Mouse (Mus musculus): ENCODE data around the gene Aloxe3. TPM values are rescaled to one million over a fixed set of nuclear protein-coding genes. Genes with fewer than 3 reads are reported as not detected.

Aloxe3 gene
- polyA plus RNA-seq, 3 experiments from 2014 or later = 0.13 TPM; not detected in 2

DNA sequence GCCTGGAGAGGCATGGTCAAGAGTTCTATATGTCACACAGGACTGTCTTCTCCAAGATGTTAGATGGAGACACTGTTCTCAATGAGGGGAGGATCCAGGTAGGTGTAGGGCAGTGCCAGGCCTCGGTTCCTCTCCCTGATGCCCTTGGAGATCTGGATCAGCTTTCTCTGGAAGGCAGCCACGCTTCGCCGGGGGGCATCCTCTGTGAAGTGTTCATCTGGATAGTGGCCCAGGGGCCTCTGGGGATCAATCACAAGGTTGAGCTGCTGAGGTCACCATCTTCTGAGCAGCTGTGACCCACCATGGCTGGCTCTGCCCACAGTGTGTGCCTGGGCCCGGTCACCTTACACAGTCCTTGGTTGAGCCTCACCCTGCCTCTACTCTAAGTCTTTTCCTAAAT, 59.3 kb downstream of the Aloxe3 start:
- ATAC-seq = no peak

DNA sequence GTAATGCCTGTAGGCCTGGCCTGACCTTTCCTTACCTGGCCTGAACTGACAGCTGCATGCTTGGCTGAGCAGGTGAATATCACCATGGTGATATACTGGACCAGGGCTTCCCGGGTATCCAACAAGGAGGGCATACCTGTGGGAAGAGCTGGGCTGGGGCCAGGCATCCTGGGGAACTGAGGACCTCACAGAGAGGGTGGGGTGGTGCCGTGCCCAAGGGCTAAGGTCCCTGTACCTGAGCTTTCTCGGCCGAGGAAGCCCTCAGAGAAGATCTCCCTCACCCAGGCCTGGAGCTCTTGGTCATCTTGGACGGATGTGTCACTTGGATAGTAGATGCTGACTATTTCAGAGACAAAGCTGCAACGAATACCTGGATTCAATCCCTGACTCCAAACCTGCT, 60.2 kb downstream of the Aloxe3 start:
- ATAC-seq = no peak

GRCm38 (mm10) chr11:69192840-69193239, 67.1 kb downstream of the Aloxe3 start:
- no peak for ATAC-seq

DNA sequence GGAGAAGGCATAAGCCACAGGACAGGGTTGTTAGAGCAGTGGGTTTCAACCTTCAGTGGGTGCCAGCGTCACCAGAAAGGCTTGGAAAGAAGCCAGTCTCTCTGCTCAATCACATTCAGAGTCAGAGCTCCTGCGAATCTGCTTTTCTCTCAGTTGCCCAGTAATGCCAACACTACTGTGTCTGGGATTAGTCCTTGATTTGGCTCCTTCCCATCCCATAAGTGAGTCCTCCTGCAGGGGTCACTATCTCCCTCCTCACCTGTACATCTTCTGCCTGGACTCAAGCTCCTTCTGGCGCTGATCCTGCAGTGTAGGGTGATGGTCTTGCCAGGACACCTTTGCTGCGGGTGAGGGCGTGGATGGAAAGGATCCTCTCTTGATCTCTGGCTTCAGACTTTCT, 71.1 kb downstream of the Aloxe3 start:
- ATAC-seq = no peak

GRCm38 (mm10) chr11:69197194-69197593, 71.5 kb downstream of the Aloxe3 start:
- ATAC-seq = peak; percentile 73

DNA sequence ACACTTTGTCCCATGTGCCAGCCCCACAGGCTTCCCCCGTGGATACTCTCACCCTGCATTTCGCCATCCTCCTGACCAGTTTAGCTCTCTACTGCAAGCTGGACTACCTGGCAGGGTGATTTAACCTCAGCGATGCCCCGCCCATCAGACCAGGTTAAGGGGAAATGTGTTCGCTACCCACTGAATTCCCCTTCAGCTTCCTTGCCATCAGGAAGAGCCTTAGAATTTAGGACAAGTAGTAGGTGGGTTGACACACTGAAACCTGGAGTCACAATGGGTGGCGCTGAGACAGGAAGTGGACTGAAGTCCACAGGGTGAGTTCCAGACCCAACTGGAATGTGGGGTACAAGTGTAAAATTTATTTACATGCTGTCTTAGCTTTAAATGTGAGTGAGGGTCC, 72.0 kb downstream of the Aloxe3 start, which contains the start of gene Alox8:
Alox8 (minus strand) TSS at position 101 of the 400 bp plus-strand sequence.
- ATAC-seq = no peak

Other genes with a start within 250 kb of the Aloxe3 start
- not detected for gene Rnf222, start 237.3 kb upstream of the Aloxe3 start, polyA plus RNA-seq (2017; shearing (Covaris generic))
- gene Rpl26, start 224.3 kb upstream of the Aloxe3 start, polyA plus RNA-seq (2017; shearing (Covaris generic)) = 1,000 to 10,000 TPM; 1,371 to 2,270 (median 2,196) TPM
- gene Odf4, start 198.8 kb upstream of the Aloxe3 start, polyA plus RNA-seq (2017; shearing (Covaris generic)) = not detected
- under 1 TPM in 1 of 3 experiments, not detected in 2; 0.21 TPM for gene Arhgef15, start 168.4 kb upstream of the Aloxe3 start, polyA plus RNA-seq (2017; shearing (Covaris generic))
- gene Slc25a35, start 157.8 kb upstream of the Aloxe3 start, polyA plus RNA-seq (2017; shearing (Covaris generic)) = 1 to 10 TPM; 7.0 to 8.3 (median 7.6) TPM
- gene Rangrf, start 150.7 kb upstream of the Aloxe3 start, polyA plus RNA-seq (2017; shearing (Covaris generic)) = 10 to 100 TPM; 13.7 to 72.0 (median 38.3) TPM
- 10 to 100 TPM; 22.0 to 29.0 (median 24.8) TPM for gene Pfas, start 117.4 kb upstream of the Aloxe3 start, polyA plus RNA-seq (2017; shearing (Covaris generic))
- gene Ctc1, start 110.0 kb upstream of the Aloxe3 start, polyA plus RNA-seq (2017; shearing (Covaris generic)) = 10 to 100 TPM in 1 of 3 experiments, 1 to 10 TPM in 2; 9.7 to 16.4 (median 9.8) TPM
- 10 to 100 TPM in 2 of 3 experiments, 1 to 10 TPM in 1; 5.8 to 74.0 (median 12.9) TPM for gene Aurkb, start 80.2 kb upstream of the Aloxe3 start, polyA plus RNA-seq (2017; shearing (Covaris generic))
- gene Borcs6, start 66.2 kb upstream of the Aloxe3 start, polyA plus RNA-seq (2017; shearing (Covaris generic)) = 1 to 10 TPM; 1.1 to 2.2 (median 1.3) TPM
- gene Tmem107, start 55.1 kb upstream of the Aloxe3 start, polyA plus RNA-seq (2017; shearing (Covaris generic)) = 1 to 10 TPM; 2.8 to 9.1 (median 4.0) TPM
- 10 to 100 TPM; 26.9 to 31.5 (median 27.3) TPM for gene Vamp2, start 37.4 kb upstream of the Aloxe3 start, polyA plus RNA-seq (2017; shearing (Covaris generic))
- gene Per1, start 30.7 kb upstream of the Aloxe3 start, polyA plus RNA-seq (2017; shearing (Covaris generic)) = 1 to 10 TPM; 5.2 to 6.2 (median 6.1) TPM
- gene Hes7, start 5.5 kb upstream of the Aloxe3 start, polyA plus RNA-seq (2017; shearing (Covaris generic)) = not detected
- gene 9130213A22Rik, start 3.3 kb upstream of the Aloxe3 start, polyA plus RNA-seq (2017; shearing (Covaris generic)) = under 1 TPM in 1 of 3 experiments, not detected in 2; 0.63 TPM
- gene Alox12b, start 31.1 kb downstream of the Aloxe3 start, polyA plus RNA-seq (2017; shearing (Covaris generic)) = not detected
- gene Alox8, start 71.9 kb downstream of the Aloxe3 start, polyA plus RNA-seq (2017; shearing (Covaris generic)) = 1 to 10 TPM; 3.7 to 5.0 (median 3.9) TPM
- under 1 TPM; 0.14 to 0.38 (median 0.17) TPM for gene Gucy2e, start 111.1 kb downstream of the Aloxe3 start, polyA plus RNA-seq (2017; shearing (Covaris generic))
- 1 to 10 TPM; 7.4 to 9.9 (median 7.5) TPM for gene Cntrob, start 197.9 kb downstream of the Aloxe3 start, polyA plus RNA-seq (2017; shearing (Covaris generic))
- 100 to 1,000 TPM; 107 to 109 (median 107) TPM for gene Trappc1, start 198.1 kb downstream of the Aloxe3 start, polyA plus RNA-seq (2017; shearing (Covaris generic))
- 1 to 10 TPM in 1 of 3 experiments, under 1 TPM in 2; 0.34 to 2.0 (median 0.99) TPM for gene Kcnab3, start 200.4 kb downstream of the Aloxe3 start, polyA plus RNA-seq (2017; shearing (Covaris generic))
- gene Rnf227, start 214.6 kb downstream of the Aloxe3 start, polyA plus RNA-seq (2017; shearing (Covaris generic)) = 1 to 10 TPM; 2.5 to 5.9 (median 4.8) TPM
- 10 to 100 TPM; 30.0 to 68.3 (median 60.9) TPM for gene Chd3, start 243.5 kb downstream of the Aloxe3 start, polyA plus RNA-seq (2017; shearing (Covaris generic))